Mouse (Mus musculus): ENCODE measurements around the gene Atp5b.

GRCm38 (mm10) chr10:128131812-128132211 is 48.7 kb downstream of the Atp5b start:
- TF ChIP-seq CTCF (IDR thresholded peaks at IDR 0.05; ENCODE audit: low read depth) (no peak), EP300 (IDR thresholded peaks at IDR 0.05; ENCODE audit: low read depth) (no peak)
